Mouse (Mus musculus): Measurements from ENCODE around the gene Nsmce3.

Gene Nsmce3

GRCm38 (mm10) chr7:64863538-64863937 is 9.3 kb downstream of the Nsmce3 start:
- intact Hi-C loops (cut with DNase I), result no loop called here

GRCm38 (mm10) chr7:64862978-64863377 is 9.8 kb downstream of the Nsmce3 start:
- intact Hi-C loops (cut with DNase I), result no loop called here

GRCm38 (mm10) chr7:64856526-64857082 is 16.2 kb downstream of the Nsmce3 start:
- intact Hi-C loops (cut with DNase I), result no loop called here

GRCm38 (mm10) chr7:64855976-64856375 is 16.8 kb downstream of the Nsmce3 start:
- intact Hi-C loops (cut with DNase I), result no loop called here

- intact Hi-C loops (cut with DNase I), result no loop called here
These were observed 17.3 kb downstream of the Nsmce3 start for GRCm38 (mm10) chr7:64855389-64855927.

GRCm38 (mm10) chr7:64850791-64851190 is 22.0 kb downstream of the Nsmce3 start:
- intact Hi-C loops (cut with DNase I), result no loop called here

- intact Hi-C loops (cut with DNase I), result no loop called here
These were observed 25.4 kb downstream of the Nsmce3 start for GRCm38 (mm10) chr7:64847366-64847899.

- intact Hi-C loops (cut with DNase I), result no loop called here
These were observed 26.7 kb downstream of the Nsmce3 start for GRCm38 (mm10) chr7:64846061-64846460.

GRCm38 (mm10) chr7:64840946-64841659 is 31.7 kb downstream of the Nsmce3 start:
- intact Hi-C loops (cut with DNase I), result no loop called here

- intact Hi-C loops (cut with DNase I), result no loop called here
These were observed 32.3 kb downstream of the Nsmce3 start for GRCm38 (mm10) chr7:64840576-64840895.

GRCm38 (mm10) chr7:64839801-64840575 is 32.8 kb downstream of the Nsmce3 start:
- intact Hi-C loops (cut with DNase I), result no loop called here

- intact Hi-C loops (cut with DNase I), result no loop called here
These were observed 33.5 kb downstream of the Nsmce3 start for GRCm38 (mm10) chr7:64839281-64839680.

GRCm38 (mm10) chr7:64830214-64830995 is 42.4 kb downstream of the Nsmce3 start:
- intact Hi-C loops (cut with DNase I), result no loop called here

- intact Hi-C loops (cut with DNase I), result no loop called here
These were observed 51.7 kb downstream of the Nsmce3 start for GRCm38 (mm10) chr7:64821081-64821480.

GRCm38 (mm10) chr7:64819683-64820082 is 53.1 kb downstream of the Nsmce3 start:
- intact Hi-C loops (cut with DNase I), result no loop called here
